Mouse (Mus musculus): ENCODE measurements around the gene Fgf18.

DNA sequence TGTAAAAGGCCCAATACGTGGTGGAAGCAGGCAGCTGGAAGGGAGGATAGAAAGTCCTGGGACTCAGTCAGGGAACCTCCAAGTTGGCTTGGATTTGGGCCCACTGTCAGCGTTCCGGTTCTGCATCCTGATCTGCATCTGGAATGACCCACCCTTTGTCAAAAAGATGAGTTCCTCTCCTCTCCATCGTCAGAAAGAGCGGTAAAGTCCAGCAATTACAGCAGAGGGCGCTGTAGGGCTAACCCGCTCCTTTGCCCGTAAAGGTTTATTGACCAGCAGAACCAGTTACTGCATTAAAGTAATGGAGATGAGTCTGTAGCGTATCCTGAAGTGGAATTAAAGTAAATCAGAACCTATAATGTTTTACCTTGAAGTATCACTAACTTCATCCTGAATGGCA, 23.3 kb upstream of the Fgf18 start:
- TF ChIP-seq CTCF (IDR thresholded peaks at IDR 0.05; ENCODE audit: insufficient read depth, low read depth, low read length): no peak
- TF ChIP-seq POLR2A (IDR thresholded peaks at IDR 0.05; ENCODE audit: insufficient read depth, low read depth, low read length): no peak

Data from olfactory bulb, adult 2 months (tissue).